In the genomic region with DNA sequence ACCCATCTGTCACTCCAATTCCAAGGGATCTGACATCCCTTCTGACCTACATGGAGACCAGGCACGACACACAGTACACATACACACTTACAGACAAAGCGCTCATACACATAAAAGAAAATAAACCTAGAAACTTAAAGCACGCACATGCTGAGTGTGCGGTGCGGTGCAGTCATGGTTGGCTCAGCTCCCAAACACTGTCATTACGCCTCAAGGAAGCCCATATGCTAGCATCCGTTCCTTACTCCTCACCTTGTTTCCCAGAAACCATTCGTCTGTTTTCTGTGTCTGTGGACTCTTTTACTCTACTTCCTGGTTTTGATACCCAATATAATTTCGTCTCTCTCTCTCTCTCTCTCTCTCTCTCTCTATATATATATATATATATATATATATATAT, we compare ENCODE assay signal across 17 mouse cellular contexts. TPM values are rescaled to one million over a fixed set of nuclear protein-coding genes. Genes with fewer than 3 reads are reported as not detected.
"Had no signal": no experiment of that assay in that cellular context is flagged by ENCODE, and none has a peak within 500 bp of the region (broad histone marks: within the 10 kb centered on the region; RNA-seq: fewer than 3 reads in every experiment).

No protein-coding gene starts in this region.

- ATAC-seq: liver, postnatal 0 days; lung, postnatal 0 days; midbrain, embryonic 16.5 days had no signal

- H3K4me1 ChIP-seq: limb, embryonic 12.5 days; limb, embryonic 15.5 days; midbrain, embryonic 12.5 days had no signal

- DNase-seq: kidney, postnatal 10 days; kidney, postnatal 36 days; left cerebral cortex, postnatal 4 days; liver, postnatal 0 days; lung, embryonic 14.5 days; thymus, adult 18-20 months; thymus, postnatal 36 days had no signal

- H3K27ac ChIP-seq: limb, embryonic 12.5 days; limb, embryonic 15.5 days; liver, embryonic 14.5 days; macrophage; midbrain, embryonic 12.5 days had no signal

- H3K9me3 ChIP-seq: limb, embryonic 12.5 days; limb, embryonic 15.5 days; midbrain, embryonic 12.5 days had no signal

- H3K4me3 ChIP-seq: limb, embryonic 12.5 days; limb, embryonic 15.5 days; midbrain, embryonic 12.5 days had no signal

- H3K9ac ChIP-seq: limb, embryonic 12.5 days; limb, embryonic 15.5 days; liver, embryonic 14.5 days; liver, postnatal 0 days; lung, embryonic 14.5 days; midbrain, embryonic 12.5 days had no signal

- H3K27me3 ChIP-seq: limb, embryonic 15.5 days; midbrain, embryonic 12.5 days had no signal

- H3K36me3 ChIP-seq: limb, embryonic 12.5 days; limb, embryonic 15.5 days; midbrain, embryonic 12.5 days had no signal

- H3K4me2 ChIP-seq: limb, embryonic 12.5 days; limb, embryonic 15.5 days; liver, embryonic 11.5 days; lung, embryonic 14.5 days; midbrain, embryonic 12.5 days had no signal

RNA-seq across cellular contexts. Expression of gene Nkx6-2, which starts 42.6 kb away (rescaled TPM):
- total RNA-seq: megakaryocyte, adult 5-6 weeks had no signal
- polyA plus RNA-seq: limb, embryonic 12.5 days; liver, embryonic 14.5 days; liver, postnatal 0 days; lung, embryonic 14.5 days; macrophage had no signal

RNA-seq across cellular contexts. Expression of gene Cfap46, which starts 58.5 kb away (rescaled TPM):
- total RNA-seq: megakaryocyte, adult 5-6 weeks had no signal
- polyA plus RNA-seq: liver, embryonic 11.5 days; liver, embryonic 14.5 days; liver, postnatal 0 days; macrophage; small intestine, adult 2 months had no signal
